In genomic region chr2:181593042-181593421, GRCm38 (mm10) we compare ENCODE assay signal across 8 mouse cellular contexts. TPM values are rescaled to one million over a fixed set of nuclear protein-coding genes. Genes with fewer than 3 reads are reported as not detected.
DNase-seq lines count a peak whose midpoint lies in the region; ATAC-seq and TF ChIP-seq lines count a peak whose summit lies in the region.

No protein-coding gene starts in this region.

- dilution Hi-C loops in CH12.LX (cut with MboI; ENCODE audit: extremely low pct_ligation_motif_present, extremely low pct_unique_long_range_greater_than_20kb, low sequenced_read_pairs) = no loop called here

- H3K36me3 ChIP-seq in CH12.LX (replicated peaks in 1 of 2; ENCODE audit: control insufficient read depth in 1 of 2, insufficient read depth in 1 of 2, low read length in 1 of 2) = peaks cover 22 to 28% of the 10 kb centered on the region in 2 experiments
- H3K36me3 ChIP-seq in forebrain, embryonic 13.5 days (ENCODE audit: poor library complexity, severe bottlenecking) = peaks cover 40% of the 10 kb centered on the region
- peaks cover 30% of the 10 kb centered on the region for H3K36me3 ChIP-seq in limb, embryonic 14.5 days (ENCODE audit: control insufficient read depth, insufficient read depth, low read length)
- no peaks in the 10 kb centered on the region for H3K36me3 ChIP-seq in myocyte (ENCODE audit: control insufficient read depth, insufficient read depth)

- no peaks in the 10 kb centered on the region for H3K9me3 ChIP-seq in CH12.LX (replicated peaks; ENCODE audit: low read length)
- no peaks in the 10 kb centered on the region for H3K9me3 ChIP-seq in forebrain, embryonic 13.5 days (replicated peaks)
- no peaks in the 10 kb centered on the region for H3K9me3 ChIP-seq in limb, embryonic 14.5 days (ENCODE audit: control insufficient read depth, low read length)

- H3K27me3 ChIP-seq in CH12.LX (replicated peaks) (peaks cover 7% of the 10 kb centered on the region), myocyte (ENCODE audit: control insufficient read depth, insufficient read depth, insufficient read length) (no peaks in the 10 kb centered on the region)
- H3K27me3 ChIP-seq in forebrain, embryonic 13.5 days = no peaks in the 10 kb centered on the region
- no peaks in the 10 kb centered on the region for H3K27me3 ChIP-seq in limb, embryonic 14.5 days (ENCODE audit: control insufficient read depth, insufficient read depth, low read length)

- peak overlapping the region; percentile 83 for H3K9ac ChIP-seq in CH12.LX (ENCODE audit: insufficient read depth, low read depth)
- H3K9ac ChIP-seq in forebrain, embryonic 13.5 days = peak overlapping the region; percentile 92
- peak overlapping the region; percentile 90 for H3K9ac ChIP-seq in limb, embryonic 14.5 days (ENCODE audit: low read depth, low read length, severe bottlenecking)

- TF ChIP-seq RAD21 in CH12.LX (IDR thresholded peaks at IDR 0.05; ENCODE audit: low read depth, low read length) = no peak

- TF ChIP-seq CTCF in gastrocnemius, adult 2 months (IDR thresholded peaks at IDR 0.05) = no peak
- no peak for TF ChIP-seq CTCF in CH12.LX (conservative IDR thresholded peaks at IDR 0.05 in 1 of 2, IDR thresholded peaks at IDR 0.05 in 1 of 2; ENCODE audit: low read depth in 2 of 2, low read length in 2 of 2)

- peak overlapping the region; percentile 92 for H3ac ChIP-seq in myocyte (ENCODE audit: control insufficient read depth, insufficient read length)

- no peak for TF ChIP-seq EP300 in CH12.LX (IDR thresholded peaks at IDR 0.05; ENCODE audit: low read length)

- ATAC-seq in forebrain, embryonic 13.5 days = peak; percentile 23
- peak; percentile 9; the same call in 1 of the 2 replicates for ATAC-seq in limb, embryonic 14.5 days (ENCODE audit: low FRiP score, low read depth)

- 6% methylated on average over 6 of the region's 6 CpGs for WGBS in forebrain, embryonic 13.5 days
- WGBS in limb, embryonic 14.5 days = 3% methylated on average over 6 of the region's 6 CpGs

- no peak for DNase-seq in gastrocnemius, adult 2 months
- DNase-seq in gastrocnemius, adult 8-10 months (ENCODE audit: low spot score in 2 of 2) = no peak
- DNase-seq in CH12.LX (ENCODE audit: extremely low read depth) = peak; percentile 20
- no peak for DNase-seq in limb, embryonic 14.5 days (ENCODE audit: low spot score)
- no peak for DNase-seq in thymus, adult 18-20 months
- no peak for DNase-seq in adrenal gland, postnatal 10 days

- peaks cover 7 to 21% of the 10 kb centered on the region in 2 experiments for H3K4me1 ChIP-seq in CH12.LX (ENCODE audit: control insufficient read depth in 1 of 2, insufficient read depth in 2 of 2)
- H3K4me1 ChIP-seq in forebrain, embryonic 13.5 days = peaks cover 32% of the 10 kb centered on the region
- peaks cover 8% of the 10 kb centered on the region for H3K4me1 ChIP-seq in limb, embryonic 14.5 days (ENCODE audit: control insufficient read depth, insufficient read depth, low read length)

- TF ChIP-seq POLR2A in CH12.LX (IDR thresholded peaks at IDR 0.05; ENCODE audit: low read depth, low read length) (no peak), myocyte (IDR thresholded peaks at IDR 0.05; ENCODE audit: insufficient read length, low read depth) (no peak)
- no peak for TF ChIP-seq POLR2A in limb, embryonic 14.5 days (IDR thresholded peaks at IDR 0.05; ENCODE audit: borderline replicate concordance, extremely low read depth, insufficient read depth, insufficient read length)

- intact Hi-C loops in gastrocnemius, adult 2 months (cut with DNase I) = loop anchor here (10.0 kb wide), 1 partner anchor 408 kb away; the partner anchor contains the start of gene Ppdpf

- H3K4me2 ChIP-seq in CH12.LX (ENCODE audit: insufficient read depth, low read depth, poor library complexity, severe bottlenecking) = peak overlapping the region; percentile 39
- H3K4me2 ChIP-seq in forebrain, embryonic 13.5 days = peak overlapping the region; percentile 92
- peak overlapping the region; percentile 80 for H3K4me2 ChIP-seq in limb, embryonic 14.5 days (replicated peaks; ENCODE audit: low read depth, low read length, severe bottlenecking)
- H3K4me2 ChIP-seq in myocyte (ENCODE audit: low read depth) = peak overlapping the region; percentile 93

- H3K4me3 ChIP-seq in gastrocnemius, adult 2 months = peak overlapping the region; percentile 85
- H3K4me3 ChIP-seq in CH12.LX (replicated peaks in 1 of 3; ENCODE audit: low read depth in 2 of 3, low read length in 2 of 3, poor library complexity in 1 of 3) = peak overlapping the region; percentile 77 to 93 (median 88)
- peak overlapping the region; percentile 96 for H3K4me3 ChIP-seq in forebrain, embryonic 13.5 days
- peak overlapping the region; percentile 96 for H3K4me3 ChIP-seq in limb, embryonic 14.5 days (replicated peaks; ENCODE audit: low read length)
- peak overlapping the region; percentile 38 for H3K4me3 ChIP-seq in myocyte

- peaks cover 3% of the 10 kb centered on the region; the same call in 1 of the 2 replicates for H3K79me2 ChIP-seq in CH12.LX (replicated peaks; ENCODE audit: control insufficient read depth, extremely low read depth, insufficient read depth, poor library complexity, severe bottlenecking)
- no peaks in the 10 kb centered on the region for H3K79me2 ChIP-seq in myocyte (ENCODE audit: control insufficient read depth, insufficient read depth)

- H3K27ac ChIP-seq in gastrocnemius, adult 2 months = peak overlapping the region; percentile 92
- H3K27ac ChIP-seq in CH12.LX (ENCODE audit: insufficient read depth, low read depth) = peak overlapping the region; percentile 47
- H3K27ac ChIP-seq in forebrain, embryonic 13.5 days = peak overlapping the region; percentile 85
- peak overlapping the region; percentile 77 for H3K27ac ChIP-seq in limb, embryonic 14.5 days (replicated peaks; ENCODE audit: low read depth, low read length)

- in situ Hi-C loops in CH12.LX (cut with MboI; ENCODE audit: low pct_ligation_motif_present, low pct_unique_long_range_greater_than_20kb, low sequenced_read_pairs) = no loop called here

TF ChIP-seq in CH12.LX, 34 proteins besides CTCF, POLR2A, EP300 and RAD21:
- TF ChIP-seq ZNF384 (IDR thresholded peaks at IDR 0.05; ENCODE audit: low read depth, low read length) = 0 out of 2 replicates have a peak, but pooled peaks have one; percentile 15
- no peak for TF ChIP-seq MAFK (IDR thresholded peaks at IDR 0.05; ENCODE audit: insufficient replicate concordance, low read length)
TF ChIP-seq in CH12.LX: peak in this region for 1.

TF ChIP-seq in myocyte, 11 proteins besides CTCF, POLR2A, EP300 and RAD21:
- no peak for TF ChIP-seq TCF12 (IDR thresholded peaks at IDR 0.05; ENCODE audit: insufficient read depth, poor library complexity, severe bottlenecking)
- peak; percentile 33 for TF ChIP-seq SRF (IDR thresholded peaks at IDR 0.05; ENCODE audit: control insufficient read depth, insufficient read length, low read depth)

RNA-seq across cellular contexts. Expression of gene Zfp512b, which starts 0.4 kb away (rescaled TPM):
- 10 to 100 TPM; 17.6 to 20.3 TPM for total RNA-seq in gastrocnemius, adult 2 months (2021)
- total RNA-seq in gastrocnemius, adult 8-10 months (2022) = 10 to 100 TPM; 15.4 to 21.2 (median 19.3) TPM
- total RNA-seq in CH12.LX (2012; rRNA removed) (16.6 and 18.1 TPM in 2 replicates), CH12.LX (2014; rRNA removed) (11.0 TPM in 2 replicates)
- polyA plus RNA-seq in CH12.LX (2012; ENCODE audit: insufficient read length, low read depth) (26.8 and 27.1 TPM in 2 replicates), myocyte (2012; fragmentation: generic; extraction: Trizol) (7.0 TPM)
- 49.7 and 56.4 TPM in 2 replicates for polyA plus RNA-seq in forebrain, embryonic 13.5 days (2015; fragmentation: Nextera tagmentation; extraction: Ambion mirVana)
- polyA plus RNA-seq in limb, embryonic 14.5 days (2012; rRNA removed) = 102 and 117 TPM in 2 replicates
- polyA plus RNA-seq in limb, embryonic 14.5 days (2014; fragmentation: Nextera tagmentation; extraction: Ambion mirVana) = 58.8 and 59.5 TPM in 2 replicates
- total RNA-seq in adrenal gland, postnatal 10 days (2021) = 10 to 100 TPM; 52.5 to 92.4 TPM

RNA-seq across cellular contexts. Expression of gene Prpf6, which starts 1.4 kb away (rescaled TPM):
- 10 to 100 TPM; 31.1 to 36.5 TPM for total RNA-seq in gastrocnemius, adult 2 months (2021)
- total RNA-seq in gastrocnemius, adult 8-10 months (2022) = 10 to 100 TPM; 28.8 to 35.0 (median 32.6) TPM
- total RNA-seq in CH12.LX (2012; rRNA removed) = 48.1 and 52.7 TPM in 2 replicates
- 28.3 and 28.8 TPM in 2 replicates for total RNA-seq in CH12.LX (2014; rRNA removed)
- 53.8 and 62.4 TPM in 2 replicates for polyA plus RNA-seq in CH12.LX (2012; ENCODE audit: insufficient read length, low read depth)
- 67.9 and 74.9 TPM in 2 replicates for polyA plus RNA-seq in forebrain, embryonic 13.5 days (2015; fragmentation: Nextera tagmentation; extraction: Ambion mirVana)
- polyA plus RNA-seq in limb, embryonic 14.5 days (2012; rRNA removed) = 29.7 and 41.6 TPM in 2 replicates
- 57.9 and 64.2 TPM in 2 replicates for polyA plus RNA-seq in limb, embryonic 14.5 days (2014; fragmentation: Nextera tagmentation; extraction: Ambion mirVana)
- 46.0 TPM for polyA plus RNA-seq in myocyte (2012; fragmentation: generic; extraction: Trizol)
- 10 to 100 TPM; 51.4 to 58.3 TPM for total RNA-seq in adrenal gland, postnatal 10 days (2021)

RNA-seq across cellular contexts. Expression of gene Samd10, which starts 6.0 kb away (rescaled TPM):
- total RNA-seq in gastrocnemius, adult 2 months (2021) = 1 to 10 TPM; 1.5 to 1.7 TPM
- total RNA-seq in gastrocnemius, adult 8-10 months (2022) = 1 to 10 TPM; 1.7 to 4.6 (median 3.7) TPM
- total RNA-seq in CH12.LX (2012; rRNA removed) (2.7 and 3.8 TPM in 2 replicates), CH12.LX (2014; rRNA removed) (0.32 TPM in 1 of 2 replicates, not detected in the other)
- polyA plus RNA-seq in CH12.LX (2012; ENCODE audit: insufficient read length, low read depth) (0.38 and 0.66 TPM in 2 replicates), myocyte (2012; fragmentation: generic; extraction: Trizol) (0.67 TPM)
- polyA plus RNA-seq in forebrain, embryonic 13.5 days (2015; fragmentation: Nextera tagmentation; extraction: Ambion mirVana) = 88.7 and 105 TPM in 2 replicates
- polyA plus RNA-seq in limb, embryonic 14.5 days (2012; rRNA removed) = 9.2 and 10.3 TPM in 2 replicates
- 10.2 TPM in 2 replicates for polyA plus RNA-seq in limb, embryonic 14.5 days (2014; fragmentation: Nextera tagmentation; extraction: Ambion mirVana)
- 10 to 100 TPM in 1 of 2 experiments, 1 to 10 TPM in 1; 10.0 to 11.7 TPM for total RNA-seq in adrenal gland, postnatal 10 days (2021)

RNA-seq across cellular contexts. Expression of gene Uckl1, which starts 8.3 kb away (rescaled TPM):
- total RNA-seq in gastrocnemius, adult 2 months (2021) = 10 to 100 TPM; 26.1 to 29.1 TPM
- total RNA-seq in gastrocnemius, adult 8-10 months (2022) = 10 to 100 TPM; 24.6 to 38.4 (median 28.5) TPM
- total RNA-seq in CH12.LX (2012; rRNA removed) (20.3 and 31.9 TPM in 2 replicates), CH12.LX (2014; rRNA removed) (18.6 and 18.7 TPM in 2 replicates)
- polyA plus RNA-seq in CH12.LX (2012; ENCODE audit: insufficient read length, low read depth) (16.0 and 18.0 TPM in 2 replicates), myocyte (2012; fragmentation: generic; extraction: Trizol) (53.4 TPM)
- 54.6 and 58.1 TPM in 2 replicates for polyA plus RNA-seq in forebrain, embryonic 13.5 days (2015; fragmentation: Nextera tagmentation; extraction: Ambion mirVana)
- polyA plus RNA-seq in limb, embryonic 14.5 days (2012; rRNA removed) = 130 and 165 TPM in 2 replicates
- polyA plus RNA-seq in limb, embryonic 14.5 days (2014; fragmentation: Nextera tagmentation; extraction: Ambion mirVana) = 41.2 and 46.3 TPM in 2 replicates
- total RNA-seq in adrenal gland, postnatal 10 days (2021) = 10 to 100 TPM; 55.1 to 86.5 TPM

Comparison
In these comparisons a context has a peak if more than half of its experiments do, and no peak if none do; other contexts are left out.
1. H3K4me3 ChIP-seq: peak in every context shown above with its lines; median percentile 96 in forebrain, embryonic 13.5 days; 96 in limb, embryonic 14.5 days; 88 in CH12.LX; 85 in gastrocnemius, adult 2 months; 38 in myocyte.
2. H3K4me2 ChIP-seq: peak in every context shown above with its lines; median percentile 93 in myocyte; 92 in forebrain, embryonic 13.5 days; 80 in limb, embryonic 14.5 days; 39 in CH12.LX.